Mouse (Mus musculus): ENCODE measurements at regions not wholly inside any gene's neighbourhood (a gene's known extent, or its start where the extent isn't known, plus 50 kb on each side); places are given as distances from the start of the nearest gene placed in this dataset.

DNA sequence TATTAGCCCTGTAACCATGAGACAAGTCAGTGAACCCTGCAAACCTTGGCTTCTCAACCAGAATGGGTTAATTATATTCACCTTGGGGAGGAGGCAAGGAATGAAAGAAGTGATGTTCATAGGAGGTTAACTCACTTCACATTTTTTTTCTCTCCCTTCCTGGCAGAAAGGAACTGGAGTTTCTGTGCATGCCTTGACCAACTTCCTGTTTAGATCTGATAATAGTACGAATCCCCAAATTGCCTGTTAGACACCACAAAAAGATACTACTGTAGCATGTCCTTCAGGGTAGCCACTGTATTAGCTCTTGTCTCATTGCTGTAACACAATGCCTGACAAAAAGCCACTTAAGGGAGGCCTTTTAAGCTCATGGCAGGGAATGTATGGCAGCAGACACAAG, 218.4 kb upstream of the Jun start:
- no peak for TF ChIP-seq USF1 (IDR thresholded peaks at IDR 0.05; ENCODE audit: low read depth)
- TF ChIP-seq CTCF (IDR thresholded peaks at IDR 0.05; ENCODE audit: control insufficient read depth, insufficient read depth, insufficient read length): no peak
- no peak for TF ChIP-seq MAX (IDR thresholded peaks at IDR 0.05)
- no peak for TF ChIP-seq MYOG (IDR thresholded peaks at IDR 0.05; ENCODE audit: control insufficient read depth, extremely low read depth, insufficient read length)
- no peak for TF ChIP-seq FOSL1 (IDR thresholded peaks at IDR 0.05; ENCODE audit: insufficient read depth, low read length, poor library complexity, severe bottlenecking)
